Mouse (Mus musculus) bone marrow, adult 2 months (tissue): Measurements from ENCODE around the gene Gabrg3. TPM values are rescaled to one million over a fixed set of nuclear protein-coding genes. Genes with fewer than 3 reads are reported as not detected.
"Not testable (repeated sequence)": the region's sequence is repeated elsewhere in the genome, so short reads cannot be mapped to it uniquely, and the experiment has no call there.

Experiments used
- H3K27ac ChIP-seq: fragments of 200-500 bp; 2 replicates; pipeline ENCODE4 v1.5.1; 2012; ENCODE audit warnings: low read depth, mild to moderate bottlenecking, control low read depth, inconsistent platforms, low read length; ENCODE audit not compliant: control insufficient read depth, poor library complexity, insufficient read depth
- H3K4me1 ChIP-seq: fragments of 200-500 bp; 2 replicates; pipeline ENCODE4 v1.6.1; 2011; ENCODE audit warnings: low read length; ENCODE audit not compliant: control insufficient read depth, insufficient read depth
- H3K4me3 ChIP-seq: fragments of 200-500 bp; replicated peaks from 2 replicates; pipeline ENCODE3; 2011; ENCODE audit warnings: mild to moderate bottlenecking, low read depth, low read length, control low read depth; ENCODE audit not compliant: control insufficient read depth
- CTCF ChIP-seq: fragments of 200-500 bp; IDR thresholded peaks from 2 replicates; pipeline ENCODE4 v1.5.1; 2011; ENCODE audit warnings: low read length, control low read depth; ENCODE audit not compliant: control insufficient read depth, insufficient read depth
- POLR2A ChIP-seq: fragments of 200-500 bp; IDR thresholded peaks from 2 replicates; pipeline ENCODE4 v1.6.1; 2011; ENCODE audit warnings: low read depth, mild to moderate bottlenecking, control low read depth, low read length, borderline replicate concordance; ENCODE audit not compliant: control insufficient read depth
- WGBS: fragments of 180-500 bp; shearing (Covaris S2); methylation state at CpG from one replicate; pipeline ENCODE4 v1.1.7; 2018; 5-methylcytosine and 5-hydroxymethylcytosine counted together
- polyA plus RNA-seq: library from polyadenylated mRNA; stranded (reverse); fragments of >200 nt; gene quantifications from 2 replicates; pipeline ENCODE4 v1.2.4, GENCODE M21; 2011; ENCODE audit warnings: low replicate concordance; ENCODE audit not compliant: missing spikeins, insufficient read depth, insufficient read length

The Gabrg3 gene
- polyA plus RNA-seq, 1 experiment = not detected

- TF ChIP-seq CTCF = no peak
- no peak for TF ChIP-seq POLR2A
- H3K4me1 ChIP-seq = no peaks in the 10 kb centered on the region
- no peak overlapping the region for H3K27ac ChIP-seq
- 80% methylated on average over 6 of the region's 6 CpGs for WGBS
- H3K4me3 ChIP-seq = no peak overlapping the region
Observed at GRCm38 (mm10) chr7:57293564-57293963, 93.4 kb downstream of the Gabrg3 start.

GRCm38 (mm10) chr7:57283186-57283585 lies 103.8 kb downstream of the Gabrg3 start:
- no peak for TF ChIP-seq POLR2A
- no peak for TF ChIP-seq CTCF

GRCm38 (mm10) chr7:57278841-57279240 lies 108.1 kb downstream of the Gabrg3 start:
- no peak overlapping the region for H3K4me3 ChIP-seq
- H3K4me1 ChIP-seq = no peaks in the 10 kb centered on the region
- TF ChIP-seq CTCF (no peak), POLR2A (no peak)
- WGBS = 77% methylated on average over 3 of the region's 3 CpGs
- no peak overlapping the region for H3K27ac ChIP-seq

More at GRCm38 (mm10) chr7:57283186-57283585, 103.8 kb downstream of the Gabrg3 start:
- no peaks in the 10 kb centered on the region for H3K4me1 ChIP-seq
- 72% methylated on average over 6 of the region's 6 CpGs for WGBS
- no peak overlapping the region for H3K4me3 ChIP-seq
- no peak overlapping the region for H3K27ac ChIP-seq

- TF ChIP-seq POLR2A = no peak
- no peak for TF ChIP-seq CTCF
- WGBS = 81% methylated on average over 1 of the region's 1 CpGs
- H3K4me1 ChIP-seq = no peaks in the 10 kb centered on the region
Observed at GRCm38 (mm10) chr7:57260201-57260600, 126.8 kb downstream of the Gabrg3 start.

GRCm38 (mm10) chr7:57258893-57259574 lies 128.0 kb downstream of the Gabrg3 start:
- H3K27ac ChIP-seq = no peak overlapping the region
- TF ChIP-seq CTCF (no peak), POLR2A (no peak)
- H3K4me3 ChIP-seq = no peak overlapping the region
- WGBS = 61% methylated on average over 5 of the region's 5 CpGs
- no peaks in the 10 kb centered on the region for H3K4me1 ChIP-seq

More at GRCm38 (mm10) chr7:57260201-57260600, 126.8 kb downstream of the Gabrg3 start:
- Histone ChIP-seq H3K4me3 (no peak overlapping the region), H3K27ac (no peak overlapping the region)

GRCm38 (mm10) chr7:57243981-57244380 lies 143.0 kb downstream of the Gabrg3 start:
- H3K4me3 ChIP-seq = no peak overlapping the region
- no peaks in the 10 kb centered on the region for H3K4me1 ChIP-seq
- WGBS = 78% methylated on average over 4 of the region's 4 CpGs
- no peak overlapping the region for H3K27ac ChIP-seq
- no peak for TF ChIP-seq POLR2A
- TF ChIP-seq CTCF = no peak

- 81% methylated on average over 1 of the region's 1 CpGs for WGBS
- Histone ChIP-seq H3K4me3 (no peak overlapping the region), H3K27ac (no peak overlapping the region), H3K4me1 (no peaks in the 10 kb centered on the region)
- TF ChIP-seq POLR2A = no peak
- TF ChIP-seq CTCF = no peak
Observed at GRCm38 (mm10) chr7:57214119-57214518, 172.9 kb downstream of the Gabrg3 start.

- WGBS = 67% methylated on average over 1 of the region's 1 CpGs
- Histone ChIP-seq H3K4me1 (no peaks in the 10 kb centered on the region), H3K4me3 (no peak overlapping the region), H3K27ac (no peak overlapping the region)
- TF ChIP-seq CTCF (no peak), POLR2A (no peak)
Observed at GRCm38 (mm10) chr7:57186015-57186414, 201.0 kb downstream of the Gabrg3 start.

GRCm38 (mm10) chr7:57175891-57176545 lies 211.0 kb downstream of the Gabrg3 start:
- not testable (repeated sequence) for H3K4me1 ChIP-seq, H3K4me3 ChIP-seq, H3K27ac ChIP-seq
- WGBS = 70% methylated on average over 2 of the region's 2 CpGs
